Mouse (Mus musculus): ENCODE data around the gene Selenov. TPM values are rescaled to one million over a fixed set of nuclear protein-coding genes. Genes with fewer than 3 reads are reported as not detected.

Selenov gene
- polyA plus RNA-seq, 1 experiment = 0.24 TPM

GRCm38 (mm10) chr7:28328260-28328659 lies 37.3 kb upstream of the Selenov start:
- 96% methylated on average over 2 of the region's 2 CpGs for WGBS
- peaks cover 75% of the 10 kb centered on the region for H3K36me3 ChIP-seq (ENCODE audit: control insufficient read depth, insufficient read depth, low read length)

GRCm38 (mm10) chr7:28326457-28326856 lies 35.5 kb upstream of the Selenov start:
- no peak for TF ChIP-seq CTCF (IDR thresholded peaks at IDR 0.05; ENCODE audit: borderline replicate concordance, control insufficient read depth, extremely low read depth, insufficient read depth, low read length, poor library complexity)
- TF ChIP-seq POLR2A (IDR thresholded peaks at IDR 0.05; ENCODE audit: control insufficient read depth, extremely low read depth, insufficient read depth, low read length, poor library complexity) = no peak
- DNase-seq = no peak
- Histone ChIP-seq H3K4me3 (ENCODE audit: control insufficient read depth, insufficient read depth, low read length) (no peak overlapping the region), H3K36me3 (ENCODE audit: control insufficient read depth, insufficient read depth, low read length) (peaks cover 89% of the 10 kb centered on the region), H3K27me3 (ENCODE audit: control insufficient read depth, insufficient read depth, low read length) (no peaks in the 10 kb centered on the region), H3K4me1 (replicated peaks; ENCODE audit: control insufficient read depth, insufficient read depth, low read length) (no peaks in the 10 kb centered on the region), H3K27ac (ENCODE audit: control insufficient read depth, insufficient read depth, low read length) (no peak overlapping the region)
- 90% methylated on average over 4 of the region's 4 CpGs for WGBS

More at GRCm38 (mm10) chr7:28328260-28328659, 37.3 kb upstream of the Selenov start:
- no peak for DNase-seq
- H3K4me3 ChIP-seq (ENCODE audit: control insufficient read depth, insufficient read depth, low read length) = no peak overlapping the region
- no peak overlapping the region for H3K27ac ChIP-seq (ENCODE audit: control insufficient read depth, insufficient read depth, low read length)
- H3K27me3 ChIP-seq (ENCODE audit: control insufficient read depth, insufficient read depth, low read length) = no peaks in the 10 kb centered on the region
- TF ChIP-seq POLR2A (IDR thresholded peaks at IDR 0.05; ENCODE audit: control insufficient read depth, extremely low read depth, insufficient read depth, low read length, poor library complexity) = no peak
- no peak for TF ChIP-seq CTCF (IDR thresholded peaks at IDR 0.05; ENCODE audit: borderline replicate concordance, control insufficient read depth, extremely low read depth, insufficient read depth, low read length, poor library complexity)
- H3K4me1 ChIP-seq (replicated peaks; ENCODE audit: control insufficient read depth, insufficient read depth, low read length) = no peaks in the 10 kb centered on the region

- Histone ChIP-seq H3K36me3 (ENCODE audit: control insufficient read depth, insufficient read depth, low read length) (peaks cover 94% of the 10 kb centered on the region), H3K4me1 (replicated peaks; ENCODE audit: control insufficient read depth, insufficient read depth, low read length) (no peaks in the 10 kb centered on the region), H3K4me3 (ENCODE audit: control insufficient read depth, insufficient read depth, low read length) (no peak overlapping the region), H3K27ac (ENCODE audit: control insufficient read depth, insufficient read depth, low read length) (no peak overlapping the region), H3K27me3 (ENCODE audit: control insufficient read depth, insufficient read depth, low read length) (no peaks in the 10 kb centered on the region)
- 97% methylated on average over 8 of the region's 8 CpGs for WGBS
- no peak for TF ChIP-seq POLR2A (IDR thresholded peaks at IDR 0.05; ENCODE audit: control insufficient read depth, extremely low read depth, insufficient read depth, low read length, poor library complexity)
- no peak for TF ChIP-seq CTCF (IDR thresholded peaks at IDR 0.05; ENCODE audit: borderline replicate concordance, control insufficient read depth, extremely low read depth, insufficient read depth, low read length, poor library complexity)
- no peak for DNase-seq
Observed at GRCm38 (mm10) chr7:28325293-28325692, 34.3 kb upstream of the Selenov start.

GRCm38 (mm10) chr7:28321974-28322720 lies 31.2 kb upstream of the Selenov start:
- TF ChIP-seq CTCF (IDR thresholded peaks at IDR 0.05; ENCODE audit: borderline replicate concordance, control insufficient read depth, extremely low read depth, insufficient read depth, low read length, poor library complexity) (no peak), POLR2A (IDR thresholded peaks at IDR 0.05; ENCODE audit: control insufficient read depth, extremely low read depth, insufficient read depth, low read length, poor library complexity) (no peak)
- H3K27me3 ChIP-seq (ENCODE audit: control insufficient read depth, insufficient read depth, low read length) = no peaks in the 10 kb centered on the region
- no peak for DNase-seq
- no peak overlapping the region for H3K27ac ChIP-seq (ENCODE audit: control insufficient read depth, insufficient read depth, low read length)
- H3K4me1 ChIP-seq (replicated peaks; ENCODE audit: control insufficient read depth, insufficient read depth, low read length) = no peaks in the 10 kb centered on the region
- H3K4me3 ChIP-seq (ENCODE audit: control insufficient read depth, insufficient read depth, low read length) = no peak overlapping the region
- H3K36me3 ChIP-seq (ENCODE audit: control insufficient read depth, insufficient read depth, low read length) = peaks cover 96% of the 10 kb centered on the region
- WGBS = 68% methylated on average over 15 of the region's 15 CpGs

- Histone ChIP-seq H3K4me3 (ENCODE audit: control insufficient read depth, insufficient read depth, low read length) (no peak overlapping the region), H3K36me3 (ENCODE audit: control insufficient read depth, insufficient read depth, low read length) (peaks cover 90% of the 10 kb centered on the region), H3K27ac (ENCODE audit: control insufficient read depth, insufficient read depth, low read length) (no peak overlapping the region), H3K27me3 (ENCODE audit: control insufficient read depth, insufficient read depth, low read length) (no peaks in the 10 kb centered on the region), H3K4me1 (replicated peaks; ENCODE audit: control insufficient read depth, insufficient read depth, low read length) (no peaks in the 10 kb centered on the region)
- DNase-seq = no peak
- 97% methylated on average over 17 of the region's 17 CpGs for WGBS
- TF ChIP-seq POLR2A (IDR thresholded peaks at IDR 0.05; ENCODE audit: control insufficient read depth, extremely low read depth, insufficient read depth, low read length, poor library complexity) (no peak), CTCF (IDR thresholded peaks at IDR 0.05; ENCODE audit: borderline replicate concordance, control insufficient read depth, extremely low read depth, insufficient read depth, low read length, poor library complexity) (no peak)
Observed at GRCm38 (mm10) chr7:28318714-28319113, 27.7 kb upstream of the Selenov start.

GRCm38 (mm10) chr7:28318036-28318435 lies 27.1 kb upstream of the Selenov start:
- H3K27me3 ChIP-seq (ENCODE audit: control insufficient read depth, insufficient read depth, low read length) = no peaks in the 10 kb centered on the region
- no peak for TF ChIP-seq POLR2A (IDR thresholded peaks at IDR 0.05; ENCODE audit: control insufficient read depth, extremely low read depth, insufficient read depth, low read length, poor library complexity)
- no peak for TF ChIP-seq CTCF (IDR thresholded peaks at IDR 0.05; ENCODE audit: borderline replicate concordance, control insufficient read depth, extremely low read depth, insufficient read depth, low read length, poor library complexity)
- WGBS = 92% methylated on average over 3 of the region's 3 CpGs

More at GRCm38 (mm10) chr7:28318036-28318435, 27.1 kb upstream of the Selenov start:
- H3K4me1 ChIP-seq (replicated peaks; ENCODE audit: control insufficient read depth, insufficient read depth, low read length) = no peaks in the 10 kb centered on the region
- H3K27ac ChIP-seq (ENCODE audit: control insufficient read depth, insufficient read depth, low read length) = no peak overlapping the region
- DNase-seq = no peak
- no peak overlapping the region for H3K4me3 ChIP-seq (ENCODE audit: control insufficient read depth, insufficient read depth, low read length)
- peaks cover 83% of the 10 kb centered on the region for H3K36me3 ChIP-seq (ENCODE audit: control insufficient read depth, insufficient read depth, low read length)

Measured in thymus, adult 2 months (tissue).